Mouse (Mus musculus): Measurements from ENCODE around the gene Mpeg1.

Mpeg1 gene

GRCm38 (mm10) chr19:12465530-12466144 lies 5.1 kb downstream of the Mpeg1 start:
- DNase-seq (ENCODE audit: low read depth, low spot score), result no peak

- DNase-seq (ENCODE audit: low read depth, low spot score), result peak; percentile 37
Measured at GRCm38 (mm10) chr19:12466204-12466603, 5.6 kb downstream of the Mpeg1 start.

- DNase-seq (ENCODE audit: low read depth, low spot score), result no peak
Measured at GRCm38 (mm10) chr19:12467436-12467835, 6.9 kb downstream of the Mpeg1 start.

- DNase-seq (ENCODE audit: low read depth, low spot score), result no peak
Measured at GRCm38 (mm10) chr19:12471866-12472265, 11.3 kb downstream of the Mpeg1 start.

- no peak for DNase-seq (ENCODE audit: low read depth, low spot score)
Measured at GRCm38 (mm10) chr19:12472381-12472976, 11.9 kb downstream of the Mpeg1 start.

- no peak for DNase-seq (ENCODE audit: low read depth, low spot score)
Measured at GRCm38 (mm10) chr19:12473201-12473641, 12.6 kb downstream of the Mpeg1 start.

- DNase-seq (ENCODE audit: low read depth, low spot score), result no peak
Measured at GRCm38 (mm10) chr19:12473951-12474350, 13.4 kb downstream of the Mpeg1 start.

- DNase-seq (ENCODE audit: low read depth, low spot score), result peak; percentile 47
Measured at GRCm38 (mm10) chr19:12475380-12476250, 15.0 kb downstream of the Mpeg1 start.

GRCm38 (mm10) chr19:12476721-12477270 lies 16.2 kb downstream of the Mpeg1 start:
- no peak for DNase-seq (ENCODE audit: low read depth, low spot score)

- DNase-seq (ENCODE audit: low read depth, low spot score), result no peak
Measured at GRCm38 (mm10) chr19:12478369-12478768, 17.8 kb downstream of the Mpeg1 start.

- no peak for DNase-seq (ENCODE audit: low read depth, low spot score)
Measured at GRCm38 (mm10) chr19:12483782-12484181, 23.2 kb downstream of the Mpeg1 start.

- no peak for DNase-seq (ENCODE audit: low read depth, low spot score)
Measured at GRCm38 (mm10) chr19:12484210-12484609, 23.6 kb downstream of the Mpeg1 start.

- DNase-seq (ENCODE audit: low read depth, low spot score), result no peak
Measured at GRCm38 (mm10) chr19:12485223-12485622, 24.6 kb downstream of the Mpeg1 start.

- no peak for DNase-seq (ENCODE audit: low read depth, low spot score)
Measured at GRCm38 (mm10) chr19:12485631-12486030, 25.1 kb downstream of the Mpeg1 start.

- no peak for DNase-seq (ENCODE audit: low read depth, low spot score)
Measured at GRCm38 (mm10) chr19:12486875-12487274, 26.3 kb downstream of the Mpeg1 start.

- no peak for DNase-seq (ENCODE audit: low read depth, low spot score)
Measured at GRCm38 (mm10) chr19:12487511-12488204, 27.1 kb downstream of the Mpeg1 start.

- DNase-seq (ENCODE audit: low read depth, low spot score), result no peak
Measured at GRCm38 (mm10) chr19:12488205-12488966, 27.8 kb downstream of the Mpeg1 start.

- no peak for DNase-seq (ENCODE audit: low read depth, low spot score)
Measured at GRCm38 (mm10) chr19:12488969-12489674, 28.5 kb downstream of the Mpeg1 start.

GRCm38 (mm10) chr19:12489675-12490570 lies 29.3 kb downstream of the Mpeg1 start:
- no peak for DNase-seq (ENCODE audit: low read depth, low spot score)
